Mouse (Mus musculus): Measurements from ENCODE around the gene Nrxn1. TPM values are rescaled to one million over a fixed set of nuclear protein-coding genes. Genes with fewer than 3 reads are reported as not detected.

The Nrxn1 gene
- polyA plus RNA-seq, 2 experiments = 6.3 to 12.2 TPM

DNA sequence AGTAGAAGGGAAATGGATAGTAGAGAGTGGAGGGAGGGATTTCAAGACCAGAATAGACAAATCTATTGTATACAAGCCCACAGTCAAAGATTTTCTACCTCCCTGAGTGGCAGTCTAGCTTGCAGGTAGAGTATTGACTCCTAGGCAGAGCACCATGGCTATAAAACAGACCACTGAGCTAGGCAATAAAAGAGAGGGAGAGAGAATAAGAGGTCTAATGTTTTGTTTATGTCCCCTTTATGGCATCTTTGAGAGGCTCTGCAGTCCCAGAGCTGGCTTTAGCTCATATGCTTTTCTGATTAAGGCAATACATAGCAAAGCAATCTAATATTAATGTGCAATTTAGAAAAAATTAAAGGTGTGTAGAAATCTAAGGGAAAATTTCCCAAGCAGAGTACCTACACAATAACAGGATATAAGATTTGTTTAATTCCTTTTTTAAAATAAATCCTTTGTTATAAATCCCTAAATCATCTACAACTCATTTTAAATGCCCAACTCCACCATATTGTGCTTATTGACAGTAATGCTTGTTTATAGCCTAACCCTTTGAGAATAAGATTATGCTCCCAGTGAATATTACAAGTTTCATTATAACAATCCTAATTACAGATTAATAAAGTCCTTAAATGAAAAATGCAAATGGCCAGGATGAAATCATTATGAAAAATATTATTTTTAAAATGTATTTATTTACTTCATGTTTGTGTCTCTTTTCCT, 613.2 kb downstream of the Nrxn1 start:
- H3K36me3 ChIP-seq (ENCODE audit: control insufficient read depth, insufficient read depth, low read length) = no peaks in the 10 kb centered on the region
- no peak for ATAC-seq (ENCODE audit: low FRiP score, low read depth)
- no peak overlapping the region for H3K9ac ChIP-seq (ENCODE audit: low read depth, low read length, severe bottlenecking)
- no peak overlapping the region for H3K4me3 ChIP-seq (replicated peaks; ENCODE audit: low read length)
- H3K27me3 ChIP-seq (ENCODE audit: control insufficient read depth, insufficient read depth, low read length) = no peaks in the 10 kb centered on the region
- H3K9me3 ChIP-seq (ENCODE audit: control insufficient read depth, low read length) = no peaks in the 10 kb centered on the region
- H3K27ac ChIP-seq (replicated peaks; ENCODE audit: low read depth, low read length) = no peak overlapping the region
- H3K4me1 ChIP-seq (ENCODE audit: control insufficient read depth, insufficient read depth, low read length) = no peaks in the 10 kb centered on the region
- H3K4me2 ChIP-seq (replicated peaks; ENCODE audit: low read depth, low read length, severe bottlenecking) = no peak overlapping the region
- no peak for DNase-seq (ENCODE audit: low spot score)
- no peak for TF ChIP-seq POLR2A (IDR thresholded peaks at IDR 0.05; ENCODE audit: borderline replicate concordance, extremely low read depth, insufficient read depth, insufficient read length)

DNA sequence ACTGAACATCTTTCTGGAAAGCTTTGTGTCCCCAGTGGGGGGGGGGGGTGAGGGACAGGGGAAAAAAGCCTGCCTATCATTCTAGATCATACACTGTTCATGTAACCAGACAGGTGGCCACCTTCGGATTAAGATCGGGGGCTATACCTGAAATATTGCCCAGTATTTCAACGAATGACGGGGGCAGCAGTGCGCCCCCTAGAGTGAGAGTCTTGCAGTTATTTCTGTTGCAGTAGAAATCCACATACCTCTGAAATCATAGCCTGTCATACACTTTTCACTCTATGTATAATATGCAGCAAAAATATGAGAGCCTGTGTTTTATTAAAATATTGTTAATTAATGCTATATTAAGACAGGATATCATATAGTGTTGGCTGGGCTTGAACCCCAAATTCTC, 636.1 kb downstream of the Nrxn1 start:
- no peak overlapping the region for H3K4me2 ChIP-seq (replicated peaks; ENCODE audit: low read depth, low read length, severe bottlenecking)
- no peak for ATAC-seq (ENCODE audit: low FRiP score, low read depth)
- no peak overlapping the region for H3K27ac ChIP-seq (replicated peaks; ENCODE audit: low read depth, low read length)
- H3K36me3 ChIP-seq (ENCODE audit: control insufficient read depth, insufficient read depth, low read length) = no peaks in the 10 kb centered on the region
- peaks cover 9% of the 10 kb centered on the region; the same call in 1 of the 2 replicates for H3K27me3 ChIP-seq (ENCODE audit: control insufficient read depth, insufficient read depth, low read length)
- H3K9me3 ChIP-seq (ENCODE audit: control insufficient read depth, low read length) = no peaks in the 10 kb centered on the region
- TF ChIP-seq POLR2A (IDR thresholded peaks at IDR 0.05; ENCODE audit: borderline replicate concordance, extremely low read depth, insufficient read depth, insufficient read length) = no peak
- 0 out of 2 replicates have a peak, but pooled peaks cover 4% of the 10 kb centered on the region for H3K4me1 ChIP-seq (ENCODE audit: control insufficient read depth, insufficient read depth, low read length)
- H3K9ac ChIP-seq (ENCODE audit: low read depth, low read length, severe bottlenecking) = no peak overlapping the region
- H3K4me3 ChIP-seq (replicated peaks; ENCODE audit: low read length) = no peak overlapping the region
- no peak for DNase-seq (ENCODE audit: low spot score)
- WGBS = 42% methylated on average over 5 of the region's 5 CpGs

DNA sequence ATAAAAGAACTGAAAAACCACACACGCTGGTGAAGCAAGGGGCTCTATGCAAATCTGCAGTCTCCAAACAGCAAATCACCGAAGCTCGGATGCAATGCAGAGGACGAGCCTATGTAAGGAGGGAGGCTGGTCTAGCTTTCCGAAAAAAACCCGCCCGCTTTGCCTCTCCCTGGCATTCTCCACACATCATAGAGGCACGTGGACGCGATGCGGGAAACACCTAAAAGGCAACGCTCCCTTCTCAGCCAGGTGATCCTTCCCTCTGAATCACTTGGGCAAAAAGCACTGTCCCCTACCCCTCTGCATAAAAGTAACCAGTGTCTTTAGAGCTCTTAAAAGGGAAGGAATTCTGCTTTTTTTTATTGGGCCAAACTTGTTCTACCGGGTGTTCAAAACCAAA, 637.0 kb downstream of the Nrxn1 start:
- Histone ChIP-seq H3K4me2 (replicated peaks; ENCODE audit: low read depth, low read length, severe bottlenecking) (peak overlapping the region; percentile 96), H3K4me1 (ENCODE audit: control insufficient read depth, insufficient read depth, low read length) (0 out of 2 replicates have a peak, but pooled peaks cover 4% of the 10 kb centered on the region), H3K27ac (replicated peaks; ENCODE audit: low read depth, low read length) (no peak overlapping the region), H3K4me3 (replicated peaks; ENCODE audit: low read length) (peak overlapping the region; percentile 57), H3K9ac (ENCODE audit: low read depth, low read length, severe bottlenecking) (peak overlapping the region; percentile 59; the same call in 1 of the 2 replicates), H3K9me3 (ENCODE audit: control insufficient read depth, low read length) (no peaks in the 10 kb centered on the region), H3K36me3 (ENCODE audit: control insufficient read depth, insufficient read depth, low read length) (no peaks in the 10 kb centered on the region), H3K27me3 (ENCODE audit: control insufficient read depth, insufficient read depth, low read length) (peaks cover 9% of the 10 kb centered on the region; the same call in 1 of the 2 replicates)
- ATAC-seq (ENCODE audit: low FRiP score, low read depth) (peak; percentile 58), DNase-seq (ENCODE audit: low spot score) (peak; percentile 56)
- 1% methylated on average over 13 of the region's 13 CpGs for WGBS
- TF ChIP-seq POLR2A (IDR thresholded peaks at IDR 0.05; ENCODE audit: borderline replicate concordance, extremely low read depth, insufficient read depth, insufficient read length) = no peak

GRCm38 (mm10) chr17:90455409-90455775, 637.5 kb downstream of the Nrxn1 start:
- 0 out of 2 replicates have a peak, but pooled peaks cover 4% of the 10 kb centered on the region for H3K4me1 ChIP-seq (ENCODE audit: control insufficient read depth, insufficient read depth, low read length)
- DNase-seq (ENCODE audit: low spot score) = no peak
- peak overlapping the region; percentile 57 for H3K4me3 ChIP-seq (replicated peaks; ENCODE audit: low read length)
- peak; percentile 49 for ATAC-seq (ENCODE audit: low FRiP score, low read depth)
- under 1% methylated on average over 22 of the region's 23 CpGs for WGBS
- no peaks in the 10 kb centered on the region for H3K9me3 ChIP-seq (ENCODE audit: control insufficient read depth, low read length)
- H3K4me2 ChIP-seq (replicated peaks; ENCODE audit: low read depth, low read length, severe bottlenecking) = peak overlapping the region; percentile 96
- H3K27ac ChIP-seq (replicated peaks; ENCODE audit: low read depth, low read length) = no peak overlapping the region
- no peaks in the 10 kb centered on the region for H3K36me3 ChIP-seq (ENCODE audit: control insufficient read depth, insufficient read depth, low read length)
- peak overlapping the region; percentile 59 for H3K9ac ChIP-seq (ENCODE audit: low read depth, low read length, severe bottlenecking)
- H3K27me3 ChIP-seq (ENCODE audit: control insufficient read depth, insufficient read depth, low read length) = peaks cover 9% of the 10 kb centered on the region; the same call in 1 of the 2 replicates
- TF ChIP-seq POLR2A (IDR thresholded peaks at IDR 0.05; ENCODE audit: borderline replicate concordance, extremely low read depth, insufficient read depth, insufficient read length) = no peak

GRCm38 (mm10) chr17:90454738-90455408, 638.0 kb downstream of the Nrxn1 start:
- peak overlapping the region; percentile 57 for H3K4me3 ChIP-seq (replicated peaks; ENCODE audit: low read length)
- TF ChIP-seq POLR2A (IDR thresholded peaks at IDR 0.05; ENCODE audit: borderline replicate concordance, extremely low read depth, insufficient read depth, insufficient read length) = no peak
- H3K27ac ChIP-seq (replicated peaks; ENCODE audit: low read depth, low read length) = no peak overlapping the region
- no peaks in the 10 kb centered on the region for H3K9me3 ChIP-seq (ENCODE audit: control insufficient read depth, low read length)
- peaks cover 9% of the 10 kb centered on the region; the same call in 1 of the 2 replicates for H3K27me3 ChIP-seq (ENCODE audit: control insufficient read depth, insufficient read depth, low read length)
- no peak for DNase-seq (ENCODE audit: low spot score)
- H3K4me1 ChIP-seq (ENCODE audit: control insufficient read depth, insufficient read depth, low read length) = 0 out of 2 replicates have a peak, but pooled peaks cover 4% of the 10 kb centered on the region
- WGBS = 4% methylated on average over 28 of the region's 41 CpGs
- peak overlapping the region; percentile 59 for H3K9ac ChIP-seq (ENCODE audit: low read depth, low read length, severe bottlenecking)
- peak; percentile 21; the same call in 1 of the 2 replicates for ATAC-seq (ENCODE audit: low FRiP score, low read depth)
- no peaks in the 10 kb centered on the region for H3K36me3 ChIP-seq (ENCODE audit: control insufficient read depth, insufficient read depth, low read length)
- peak overlapping the region; percentile 96 for H3K4me2 ChIP-seq (replicated peaks; ENCODE audit: low read depth, low read length, severe bottlenecking)
